Mouse (Mus musculus) skeletal muscle tissue, adult 2 months (tissue): ENCODE measurements around the gene Pbrm1.

Source experiments
- DNase-seq: peaks from one replicate; pipeline ENCODE4 v3.0.0-alpha.2; 2012; ENCODE audit warnings: low read depth, low spot score

Gene Pbrm1

DNA sequence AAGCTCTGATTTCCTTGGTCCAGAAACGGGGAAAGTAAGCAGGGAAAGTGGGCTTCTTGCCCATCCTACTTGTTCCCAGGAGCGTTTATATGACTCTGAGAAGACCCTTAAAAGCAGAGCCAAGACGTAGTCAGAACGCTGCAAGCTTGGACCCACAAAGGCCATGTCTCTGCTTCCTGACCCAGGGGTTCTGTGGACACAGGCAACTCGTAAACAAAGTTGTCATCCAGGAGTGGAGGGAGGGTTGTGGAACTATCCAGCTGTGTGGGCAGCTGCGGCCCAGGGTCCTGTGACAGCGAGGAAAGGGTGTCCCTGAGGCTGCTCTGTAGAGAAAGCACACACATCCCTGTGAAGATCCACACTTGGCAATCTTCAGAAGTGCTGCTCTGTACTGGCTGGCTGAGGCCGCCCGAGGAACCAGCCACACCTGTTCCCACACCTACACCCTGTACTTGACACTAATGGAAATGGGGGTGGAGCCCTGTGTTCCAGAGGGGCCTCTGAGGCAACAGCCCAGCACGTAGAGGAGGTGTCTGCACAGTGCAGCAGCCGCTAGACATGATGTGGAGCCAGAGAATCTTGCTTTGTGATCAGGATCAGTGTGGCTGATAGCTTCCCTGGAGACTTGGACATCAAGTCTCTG is 114.2 kb downstream of the Pbrm1 start:
- no peak for DNase-seq

DNA sequence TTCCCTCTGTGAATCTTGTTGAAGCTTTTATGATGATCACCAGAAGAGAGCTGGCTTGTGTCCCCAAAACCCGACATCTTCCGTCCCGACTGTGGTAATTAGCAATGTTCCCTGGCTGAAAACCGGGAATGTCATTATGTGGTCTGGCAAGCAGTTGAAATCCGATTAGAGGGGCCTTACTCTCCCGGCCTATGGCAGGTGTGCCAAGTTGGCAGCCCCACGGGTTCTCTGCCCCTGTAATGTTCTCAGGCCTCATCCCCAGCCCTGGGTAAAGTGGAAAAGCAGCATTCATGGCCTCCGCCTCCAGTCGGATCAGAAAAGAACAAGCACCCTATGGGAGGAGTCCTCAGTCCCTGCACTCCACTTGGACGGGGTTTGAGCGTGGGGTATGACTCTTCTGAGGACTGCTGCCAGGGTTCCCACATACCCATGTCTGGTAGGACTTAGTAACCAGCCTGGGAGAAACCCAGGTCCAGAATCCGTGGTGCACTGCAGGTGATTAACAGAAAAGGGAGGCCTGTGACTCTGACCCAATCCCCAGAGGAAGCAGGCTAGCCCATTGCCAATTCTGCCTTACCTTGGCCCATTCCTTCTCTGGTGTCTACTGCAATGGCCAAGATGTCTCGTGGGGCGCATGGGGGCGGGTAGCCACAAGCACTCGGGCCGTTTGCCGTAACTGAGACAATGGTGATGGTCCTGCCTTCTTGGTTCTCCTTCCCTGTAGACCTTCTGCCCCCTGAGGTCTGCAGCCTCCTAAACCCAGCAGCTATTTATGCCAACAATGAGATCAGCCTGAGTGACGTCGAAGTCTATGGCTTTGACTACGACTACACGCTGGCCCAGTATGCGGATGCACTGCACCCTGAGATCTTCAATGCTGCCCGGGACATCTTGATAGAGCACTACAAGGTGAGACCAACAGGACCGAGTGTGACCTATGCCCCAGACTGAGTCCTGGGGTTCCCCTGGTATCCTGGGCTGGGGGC is 115.4 kb downstream of the Pbrm1 start:
- DNase-seq, result no peak

DNA sequence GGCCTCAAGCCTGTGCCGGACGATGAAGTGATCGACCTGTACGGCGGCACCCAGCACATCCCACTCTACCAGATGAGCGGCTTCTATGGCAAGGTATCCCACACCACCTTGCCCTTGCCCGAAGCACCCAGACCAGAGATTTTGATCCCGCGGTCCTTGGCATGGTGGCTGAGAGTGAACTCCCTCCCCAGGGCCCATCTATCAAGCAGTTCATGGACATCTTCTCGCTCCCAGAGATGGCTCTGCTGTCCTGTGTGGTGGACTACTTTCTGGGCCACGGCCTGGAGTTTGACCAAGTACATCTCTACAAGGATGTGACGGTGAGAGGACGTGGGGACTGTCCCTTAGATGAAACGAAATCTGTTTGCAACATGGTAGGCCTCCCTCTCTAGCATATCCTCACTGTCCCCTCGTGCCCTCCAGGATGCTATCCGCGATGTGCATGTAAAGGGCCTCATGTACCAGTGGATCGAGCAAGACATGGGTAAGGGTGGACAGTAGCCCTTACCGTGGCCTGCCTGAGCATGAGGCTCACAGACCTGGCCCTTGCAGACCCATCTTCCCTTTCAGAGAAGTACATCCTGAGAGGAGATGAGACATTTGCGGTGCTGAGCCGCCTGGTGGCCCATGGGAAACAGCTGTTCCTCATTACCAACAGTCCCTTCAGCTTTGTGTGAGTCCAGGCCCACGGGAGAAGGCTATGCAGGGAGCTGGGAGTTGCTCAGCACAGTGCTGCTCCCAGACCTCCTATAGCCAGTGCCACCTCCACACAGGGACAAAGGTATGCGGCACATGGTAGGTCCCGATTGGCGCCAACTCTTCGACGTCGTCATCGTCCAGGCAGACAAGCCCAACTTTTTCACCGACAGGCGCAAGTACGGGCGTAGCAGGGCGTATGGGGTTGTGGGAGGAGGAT is 116.8 kb downstream of the Pbrm1 start:
- DNase-seq, result no peak

DNA sequence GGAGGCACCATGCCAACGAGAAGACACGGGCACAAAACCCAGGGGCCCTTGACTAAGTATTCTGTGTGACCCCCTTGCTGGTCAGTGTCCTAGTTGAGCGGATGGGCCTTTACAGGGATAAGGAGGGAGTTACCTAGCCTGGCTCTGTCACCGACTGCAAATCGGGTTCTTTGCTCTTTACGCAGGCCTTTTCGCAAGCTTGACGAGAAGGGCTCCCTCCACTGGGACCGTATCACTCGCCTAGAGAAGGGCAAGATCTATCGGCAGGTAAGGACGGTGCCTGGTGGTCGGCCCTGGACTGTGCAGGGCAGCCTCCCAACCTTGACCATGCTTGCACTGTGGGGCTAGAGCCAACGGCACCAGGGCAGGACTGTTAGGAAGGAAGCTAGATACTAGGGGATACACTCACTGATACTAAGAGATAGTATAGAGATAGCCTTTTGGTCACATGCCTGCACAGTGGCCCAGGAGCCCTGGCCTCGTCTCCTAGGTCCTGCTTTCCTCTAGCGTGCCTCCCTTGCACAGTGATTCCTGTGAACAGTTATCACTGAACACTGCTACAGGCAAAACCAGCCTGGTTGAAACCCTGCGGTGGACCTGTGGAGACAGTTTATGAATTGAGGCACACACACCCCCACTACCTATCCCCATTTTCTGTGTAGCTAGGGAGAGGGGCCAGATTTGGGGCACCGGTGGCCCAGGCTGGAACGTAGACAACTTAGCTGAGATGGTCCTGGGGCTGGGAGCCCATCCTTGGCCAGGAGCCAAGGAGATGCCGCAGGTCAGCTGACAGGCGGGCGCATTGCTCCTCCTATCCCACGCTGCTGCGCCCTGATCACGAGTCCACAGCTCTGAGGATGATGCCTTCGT is 117.7 kb downstream of the Pbrm1 start:
- DNase-seq, result no peak

DNA sequence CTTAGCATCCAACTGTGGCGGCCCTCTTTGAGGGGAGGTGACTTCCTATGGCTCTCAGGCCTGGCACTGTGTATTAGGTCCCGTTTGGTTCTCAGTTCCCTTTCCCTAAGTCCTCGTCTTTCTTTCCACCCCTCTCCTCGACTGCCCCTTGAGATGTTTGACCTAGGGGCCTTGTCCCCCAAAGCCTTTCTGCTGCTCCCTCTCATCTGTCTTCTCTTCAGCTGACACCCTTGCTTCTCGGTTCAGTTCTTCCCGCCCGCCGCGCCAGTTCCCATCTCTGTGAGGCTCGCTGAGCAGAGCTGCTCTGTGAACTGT is 118.3 kb downstream of the Pbrm1 start:
- DNase-seq, result no peak

DNA sequence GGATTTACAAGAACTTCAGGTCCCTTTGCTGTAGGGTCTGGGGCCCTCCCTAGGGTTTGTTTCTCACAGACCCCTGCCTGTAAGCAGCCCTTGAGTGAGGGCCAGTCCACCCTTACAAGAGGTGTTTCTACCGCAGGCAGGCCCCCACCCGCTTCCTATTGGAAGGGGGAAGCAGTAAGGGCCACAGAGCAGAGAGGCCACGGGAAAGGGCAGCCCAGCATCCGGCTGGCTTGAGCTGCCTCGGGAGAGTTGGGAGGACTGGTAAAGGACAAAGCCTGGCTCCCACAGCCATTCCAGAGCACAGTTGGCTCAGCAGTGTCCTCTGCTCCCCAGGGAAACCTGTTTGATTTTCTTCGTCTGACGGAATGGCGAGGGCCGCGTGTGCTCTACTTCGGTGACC is 118.9 kb downstream of the Pbrm1 start:
- no peak for DNase-seq

DNA sequence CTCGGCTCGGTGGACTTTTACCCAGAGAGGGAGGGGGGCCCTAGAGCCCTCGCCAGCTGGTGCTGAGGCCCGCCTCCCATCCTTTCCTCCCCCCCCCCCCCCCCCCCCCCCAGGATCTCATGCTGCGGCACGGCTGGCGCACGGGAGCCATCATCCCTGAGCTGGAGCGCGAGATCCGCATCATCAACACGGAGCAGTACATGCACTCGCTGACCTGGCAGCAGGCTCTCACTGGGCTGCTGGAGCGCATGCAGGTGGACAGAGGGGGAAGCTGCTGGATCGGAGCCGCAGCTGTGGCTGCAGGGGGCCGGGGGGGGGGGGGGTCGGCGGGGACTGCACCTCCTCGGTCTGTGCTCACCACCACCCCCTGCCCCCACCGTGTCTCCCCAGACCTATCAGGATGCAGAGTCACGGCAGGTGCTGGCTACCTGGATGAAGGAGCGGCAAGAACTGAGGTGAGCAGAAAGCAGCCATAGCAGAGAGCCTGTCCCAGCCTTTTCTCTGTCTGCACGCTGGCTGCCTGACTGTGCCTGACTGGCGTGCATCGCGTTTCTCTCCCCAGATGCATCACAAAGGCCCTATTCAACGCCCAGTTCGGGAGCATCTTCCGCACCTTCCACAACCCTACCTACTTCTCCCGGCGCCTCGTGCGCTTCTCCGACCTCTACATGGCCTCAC is 119.4 kb downstream of the Pbrm1 start:
- no peak for DNase-seq

DNA sequence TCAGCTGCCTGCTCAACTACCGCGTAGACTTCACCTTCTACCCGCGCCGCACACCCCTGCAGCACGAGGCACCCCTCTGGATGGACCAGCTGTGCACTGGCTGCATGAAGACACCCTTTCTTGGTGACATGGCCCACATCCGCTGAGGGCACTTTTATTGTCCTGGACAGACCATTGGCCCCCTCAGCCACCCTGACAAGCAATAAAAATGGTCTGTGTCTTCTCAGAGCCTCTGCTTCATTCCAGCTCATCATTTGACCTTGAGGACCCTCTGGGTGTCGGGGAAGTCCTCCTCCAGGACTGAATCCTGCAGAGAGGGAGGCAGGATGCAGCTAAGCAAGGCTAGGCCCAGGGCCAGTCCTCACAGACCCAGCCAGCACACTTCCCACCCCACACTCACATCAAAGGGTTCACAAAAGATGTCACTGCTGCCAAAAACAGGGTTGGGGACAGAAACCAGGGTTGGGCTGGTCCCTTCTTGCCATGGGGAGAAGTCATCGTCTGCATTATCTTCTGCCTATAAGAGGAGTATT is 120.0 kb downstream of the Pbrm1 start:
- no peak for DNase-seq

DNA sequence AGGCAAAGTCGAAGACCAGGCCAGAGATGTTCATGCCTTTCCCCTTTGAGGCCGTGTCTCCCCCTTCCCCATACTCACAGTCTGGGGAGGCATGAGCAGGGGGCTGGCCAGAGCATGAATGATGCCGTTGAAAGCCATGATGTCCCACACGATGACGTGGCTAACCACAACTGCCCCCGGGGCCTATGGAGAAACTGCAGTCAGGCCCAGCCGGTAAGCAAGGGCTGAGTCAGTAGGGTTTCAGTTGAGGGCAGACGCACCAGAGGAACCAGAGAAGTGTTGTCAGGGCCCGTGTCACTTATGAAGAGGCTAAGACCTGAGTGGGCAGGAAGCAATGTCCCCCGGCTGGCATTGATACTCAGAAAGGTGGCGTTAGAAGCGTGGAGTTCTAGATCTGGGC is 120.7 kb downstream of the Pbrm1 start:
- no peak for DNase-seq

DNA sequence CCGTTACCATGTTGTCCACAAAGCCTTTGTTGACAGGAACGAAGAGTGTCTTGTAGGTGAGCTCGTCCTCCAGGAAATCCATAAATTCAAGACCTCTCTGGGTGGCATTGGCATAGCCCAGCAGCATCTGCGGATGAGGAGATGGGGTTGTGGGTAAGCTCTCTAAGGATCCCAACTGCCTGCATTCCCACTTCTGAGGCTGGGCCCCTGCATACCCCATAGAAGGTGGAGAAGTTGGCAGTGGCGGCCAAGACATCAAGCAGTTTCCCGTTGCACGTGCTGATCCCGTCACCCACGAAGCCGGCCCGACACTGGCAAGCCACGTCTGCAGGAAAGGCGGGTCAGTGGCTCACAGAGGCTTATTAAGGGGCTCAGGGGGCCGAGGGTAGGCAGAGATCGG is 121.2 kb downstream of the Pbrm1 start:
- DNase-seq, result no peak

DNA sequence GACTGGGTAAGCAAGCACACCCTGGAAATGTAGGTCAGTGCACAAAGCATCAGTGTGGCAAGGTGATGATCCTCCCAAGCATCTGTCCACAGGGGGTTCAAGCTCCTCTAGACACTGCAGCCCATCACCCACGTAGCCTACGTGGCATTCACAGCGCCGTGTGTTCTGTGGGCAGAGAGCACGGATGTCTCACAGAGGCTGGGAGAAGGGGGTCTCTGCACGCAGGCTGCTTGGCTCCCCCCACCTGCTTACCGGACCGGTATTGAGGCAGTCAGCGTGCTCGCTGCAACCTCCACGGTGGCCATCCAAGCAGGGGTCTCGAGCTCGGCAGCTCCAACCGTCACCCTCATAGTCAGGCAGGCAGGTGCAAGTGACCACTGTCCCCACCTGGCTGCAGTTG is 122.1 kb downstream of the Pbrm1 start:
- no peak for DNase-seq

DNA sequence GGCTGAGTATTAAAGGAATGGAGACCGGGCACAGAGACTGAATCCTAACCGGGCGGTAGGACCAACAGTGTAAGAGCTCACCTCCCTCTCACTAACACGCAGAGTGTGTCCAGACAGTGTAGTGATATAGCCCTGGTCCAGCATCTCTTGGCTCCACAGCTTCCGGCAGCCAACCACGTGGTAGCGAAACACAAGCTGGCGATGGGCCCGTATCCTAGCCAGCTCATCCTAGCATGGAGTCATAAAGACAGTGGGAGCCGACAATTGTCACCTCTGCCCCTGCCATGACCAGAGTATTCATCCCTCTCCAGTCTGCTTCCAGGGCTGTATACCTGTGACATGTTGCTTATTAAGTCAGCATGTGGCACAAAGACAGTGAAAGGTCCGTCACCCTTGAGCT is 126.8 kb downstream of the Pbrm1 start:
- no peak for DNase-seq

DNA sequence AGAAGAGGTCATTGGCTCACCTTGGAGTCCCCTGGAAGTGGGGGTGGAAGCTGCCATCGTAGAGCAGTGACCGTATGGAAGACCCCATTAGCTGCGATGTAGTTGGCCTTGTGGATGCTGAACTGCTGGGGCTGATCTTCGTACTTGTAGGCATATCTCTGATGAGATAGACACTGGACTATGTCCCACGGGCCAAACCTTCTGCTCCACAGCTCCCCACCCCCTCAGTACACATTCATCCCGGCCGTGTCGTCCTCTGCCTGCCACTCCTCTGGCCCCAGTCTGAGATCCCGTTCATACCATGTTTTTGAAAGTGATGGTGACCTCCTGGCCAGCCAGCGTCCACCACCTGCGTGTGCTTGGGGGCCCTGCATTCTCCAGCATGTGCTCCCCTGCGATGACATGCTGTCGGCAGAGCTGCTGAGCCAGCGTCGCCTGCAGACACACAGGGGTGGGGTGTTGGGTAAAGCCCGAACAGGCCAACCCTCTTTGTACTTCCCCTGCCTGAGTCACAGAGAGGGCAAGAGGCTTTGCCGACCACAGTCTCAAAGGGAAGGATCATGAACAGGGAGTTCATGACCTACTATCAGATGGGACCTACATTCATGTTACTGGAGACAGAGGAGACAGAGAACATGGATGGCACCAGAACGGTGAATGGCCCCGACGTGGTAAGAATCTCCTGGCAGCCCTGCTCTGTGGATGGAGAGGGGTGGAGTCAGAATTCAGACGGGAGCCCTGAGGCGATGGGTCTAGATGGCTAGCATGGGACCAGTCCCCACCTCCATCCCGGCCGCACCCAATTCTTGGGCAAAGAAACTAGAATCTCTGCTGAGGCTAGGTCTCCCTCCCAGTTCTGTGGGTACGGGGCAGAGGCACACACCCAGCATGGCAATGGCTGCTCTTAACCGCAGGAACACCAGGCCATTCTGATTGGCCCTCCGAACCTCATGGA is 141.5 kb downstream of the Pbrm1 start:
- DNase-seq, result no peak

DNA sequence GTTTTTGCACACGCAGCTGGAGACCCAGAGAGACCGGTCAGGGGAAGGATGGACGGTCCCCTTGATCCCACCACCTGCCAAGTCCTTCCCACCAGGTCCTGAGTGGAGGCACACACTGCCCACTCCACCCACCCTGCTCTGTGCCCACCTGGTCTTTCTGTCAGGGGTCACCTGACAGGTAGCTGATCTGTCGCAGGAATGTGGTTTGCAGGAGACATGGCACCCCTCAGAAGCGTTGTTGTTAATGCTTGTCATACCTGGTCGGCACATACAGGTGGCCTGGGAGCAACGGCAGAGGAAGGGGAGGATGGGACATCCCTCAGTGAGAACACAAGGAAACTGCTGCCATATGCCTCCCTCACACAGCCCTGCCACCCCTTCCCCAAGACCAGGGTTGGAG is 142.3 kb downstream of the Pbrm1 start:
- DNase-seq, result no peak

DNA sequence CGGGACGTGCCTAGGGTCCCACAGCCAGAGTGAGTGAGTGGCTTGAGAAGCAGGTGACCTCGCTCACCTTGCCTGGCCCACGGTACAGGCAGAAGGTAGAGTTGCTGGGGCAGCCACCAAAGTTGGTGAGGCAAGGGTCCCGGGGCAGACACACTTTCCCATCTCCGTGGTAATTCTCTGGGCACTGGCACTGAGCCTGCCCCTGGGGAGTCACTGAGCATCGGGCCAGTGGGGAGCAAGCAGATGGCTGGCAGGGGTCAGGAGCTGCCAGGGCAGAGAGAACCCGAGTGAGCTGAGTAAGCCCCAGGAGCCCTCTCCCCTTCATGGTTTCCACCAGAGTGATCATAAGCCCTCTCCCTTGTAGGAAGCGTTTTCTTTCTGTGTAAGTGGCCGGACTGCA is 142.7 kb downstream of the Pbrm1 start:
- DNase-seq, result no peak

DNA sequence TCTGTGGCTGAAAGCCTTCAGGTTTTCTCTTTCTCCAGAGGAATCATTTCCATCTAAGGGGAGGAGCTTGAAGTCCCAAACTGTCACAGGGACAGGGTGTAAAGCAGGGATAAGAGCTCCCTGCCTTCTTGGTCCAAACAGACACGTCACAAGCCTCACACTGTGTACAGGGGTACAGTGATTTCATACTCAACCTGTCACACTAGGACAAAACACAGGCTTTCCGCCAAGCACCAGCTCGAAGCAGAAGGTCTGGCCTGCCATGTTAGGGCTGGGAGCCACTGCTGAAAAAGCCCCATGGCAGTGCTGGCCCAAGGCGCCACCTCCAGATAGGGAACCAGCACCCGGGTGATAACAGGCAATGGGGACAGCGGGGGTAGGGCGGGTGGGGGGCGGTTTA is 145.1 kb downstream of the Pbrm1 start:
- no peak for DNase-seq

DNA sequence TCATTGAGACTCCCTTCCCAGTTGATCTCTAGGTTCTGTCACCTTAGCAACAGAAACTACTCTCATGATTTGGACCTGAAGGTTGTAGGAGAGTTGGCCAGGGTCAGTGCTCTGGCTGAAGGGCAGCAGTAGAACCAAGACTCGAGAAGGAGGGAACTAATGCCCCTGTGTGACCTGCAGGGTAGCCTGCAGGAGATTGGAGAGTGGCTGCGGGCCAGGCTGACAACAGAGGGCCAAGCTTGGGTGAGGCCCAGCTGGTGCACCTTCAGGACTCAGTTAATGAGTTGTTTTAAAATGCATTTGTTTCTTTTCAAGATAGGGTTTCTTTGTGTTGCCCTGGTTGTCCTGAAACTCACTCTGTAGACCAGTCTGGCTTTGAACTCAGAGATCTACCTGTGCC is 146.1 kb downstream of the Pbrm1 start:
- DNase-seq, result no peak

DNA sequence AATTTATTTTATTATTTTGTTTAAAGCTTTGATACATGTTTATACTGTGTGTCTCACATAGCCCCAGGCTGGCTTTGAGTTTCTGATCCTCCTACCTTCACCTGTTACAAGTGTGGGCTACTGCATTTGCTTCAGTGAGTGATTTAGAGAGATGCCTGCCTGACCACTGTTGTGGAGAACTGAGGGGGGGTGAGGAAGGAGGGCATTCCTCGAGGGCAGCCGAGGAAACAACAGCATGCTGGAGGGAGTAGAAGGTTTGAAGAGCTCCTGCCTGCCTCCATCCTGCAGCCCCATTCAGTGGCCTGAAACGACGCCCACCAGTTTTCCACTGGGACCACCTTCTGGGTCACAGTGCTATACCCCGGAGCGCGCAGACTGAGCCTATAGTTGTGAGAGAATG is 146.5 kb downstream of the Pbrm1 start:
- no peak for DNase-seq

DNA sequence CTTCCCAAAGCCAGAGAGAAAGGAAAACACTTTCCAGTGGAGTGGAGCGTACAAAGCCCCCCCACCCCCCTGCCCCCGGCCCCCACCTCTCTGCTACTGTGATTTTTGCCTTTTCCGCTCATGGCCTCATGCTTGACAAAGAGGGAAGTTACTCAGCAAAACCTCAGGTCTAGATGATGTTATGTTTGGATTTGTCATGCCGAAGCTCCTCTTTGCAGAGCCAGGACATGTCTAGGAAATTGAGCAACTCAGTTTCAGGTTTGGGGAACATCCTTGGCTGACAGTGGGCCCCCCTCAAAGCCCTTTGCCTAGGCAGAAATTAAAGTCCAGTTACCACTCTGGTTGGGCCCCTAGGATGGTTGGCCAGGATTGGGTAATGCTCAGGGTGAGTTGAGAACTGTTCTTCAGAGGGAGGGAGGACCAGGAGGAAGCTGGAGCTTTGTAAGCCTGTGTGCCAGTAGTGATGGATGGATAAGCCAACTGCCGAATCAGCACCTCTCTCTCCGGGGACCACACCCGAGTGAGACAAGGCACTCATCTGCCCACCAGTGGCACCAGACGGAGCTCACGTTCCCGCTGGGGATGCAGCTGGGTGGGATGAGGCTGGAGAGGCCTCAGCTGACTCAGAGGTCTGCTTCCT is 147.2 kb downstream of the Pbrm1 start:
- no peak for DNase-seq
